Mouse (Mus musculus) adrenal gland, postnatal 36 days (tissue): ENCODE results near the gene Eps8l2. TPM values are rescaled to one million over a fixed set of nuclear protein-coding genes. Genes with fewer than 3 reads are reported as not detected.

Experiments
- DNase-seq, 2 experiments: peaks; one replicate each; pipeline ENCODE4 v3.0.0; 2021; ENCODE audit warnings: mixed read lengths in 1 of 2
- total RNA-seq, 2 experiments: library from RNA; stranded (reverse); gene quantifications; 2 replicates each; pipeline ENCODE4 v1.2.3; 2021

The Eps8l2 gene
- total RNA-seq, 2 experiments from 2014 or later: 1.8 to 3.2 TPM

DNA sequence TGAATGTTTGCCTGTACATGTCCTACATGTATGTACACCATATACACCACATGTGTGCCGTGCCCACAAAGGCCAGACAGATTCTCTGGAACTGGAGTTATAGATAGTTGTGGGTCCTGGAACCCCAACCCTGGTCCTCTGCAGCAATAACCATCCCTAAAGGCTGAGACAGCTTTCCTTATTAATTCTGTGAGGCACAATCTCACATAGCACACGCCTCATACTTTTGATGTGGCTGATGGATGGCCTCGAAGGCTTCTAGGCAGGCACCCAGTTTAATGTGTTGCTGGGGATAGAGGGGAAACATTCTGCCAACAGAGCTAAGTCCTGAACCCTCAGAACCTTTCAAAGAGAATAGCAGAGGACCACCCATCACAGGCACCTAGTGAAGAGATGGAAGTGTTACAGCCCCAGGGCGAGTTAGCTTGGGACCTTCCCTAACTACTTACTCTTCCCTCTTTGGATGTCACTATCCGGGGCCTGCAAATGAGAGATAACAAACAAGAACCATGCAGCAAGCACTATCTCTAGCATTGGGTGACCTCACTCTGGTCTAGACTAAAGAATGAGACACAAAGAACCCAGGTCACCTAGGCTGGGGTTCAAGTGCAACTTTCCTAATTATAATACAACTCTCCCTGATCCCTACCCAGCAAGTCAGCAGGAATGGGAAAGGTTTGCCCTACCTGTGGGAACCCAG lies 25.8 kb downstream of the Eps8l2 start:
- DNase-seq: no peak

DNA sequence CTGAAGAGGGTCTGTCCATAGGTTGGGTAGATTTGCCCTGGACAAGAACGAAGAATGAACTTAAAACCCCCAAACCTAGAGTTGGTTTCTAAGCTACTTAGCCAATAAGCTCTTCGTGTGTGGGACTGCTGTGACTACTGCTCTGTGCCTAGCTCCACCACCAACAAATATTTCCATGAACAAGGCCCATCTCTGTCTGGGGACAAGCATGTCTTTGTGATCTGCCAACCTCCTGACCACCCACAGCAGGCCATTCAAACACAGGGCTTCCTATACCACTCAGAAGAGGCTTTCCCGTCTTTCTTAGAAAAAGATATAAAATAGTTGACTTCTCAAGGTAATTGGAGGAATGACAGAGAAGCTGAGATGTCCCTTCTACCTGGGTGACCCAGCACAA lies 26.4 kb downstream of the Eps8l2 start:
- DNase-seq: no peak

DNA sequence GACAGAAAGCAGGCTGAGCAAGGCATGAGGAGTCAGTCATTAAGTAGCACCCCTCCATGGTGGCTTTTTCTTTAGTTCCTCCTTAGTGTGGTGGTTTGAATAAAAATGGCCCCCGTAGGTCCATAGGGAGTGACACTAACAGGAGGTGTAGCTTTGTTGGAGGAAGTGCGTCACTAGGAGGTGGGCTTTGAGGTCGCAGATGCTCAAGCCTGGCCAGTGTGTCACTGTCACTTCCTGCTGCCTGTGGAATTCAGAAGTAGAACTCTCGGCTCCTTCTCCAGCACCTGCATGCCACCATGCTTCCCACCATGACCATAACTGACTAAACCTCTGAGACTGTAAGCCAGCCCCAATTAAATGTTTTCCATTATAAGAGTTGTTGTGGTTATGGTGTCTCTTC lies 28.7 kb downstream of the Eps8l2 start:
- DNase-seq: no peak

GRCm38 (mm10) chr7:141369918-141370317 lies 31.2 kb downstream of the Eps8l2 start:
- DNase-seq: no peak

- DNase-seq: peak; percentile 66 to 69
These were observed 33.4 kb downstream of the Eps8l2 start for GRCm38 (mm10) chr7:141371942-141372595.

GRCm38 (mm10) chr7:141373611-141374010 lies 34.9 kb downstream of the Eps8l2 start:
- peak; percentile 24 to 43 for DNase-seq

DNA sequence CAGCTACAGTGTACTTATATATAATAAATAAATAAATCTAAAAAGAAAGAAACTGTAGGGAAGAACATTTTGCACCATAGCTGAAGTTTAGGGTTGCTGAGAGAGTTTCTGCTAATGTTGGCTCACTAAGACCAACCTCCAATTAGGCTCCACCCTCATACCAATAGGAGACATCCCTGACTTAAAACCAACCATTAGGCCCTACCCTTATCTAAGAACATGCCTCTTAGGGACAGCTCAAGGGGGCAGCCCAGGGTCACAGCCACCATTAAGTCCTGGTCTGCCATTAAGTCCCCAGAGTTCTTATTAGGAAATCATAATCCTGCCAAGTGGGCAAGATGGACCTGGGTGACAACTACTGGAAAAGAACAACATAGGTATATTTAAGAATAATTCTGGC lies 35.7 kb downstream of the Eps8l2 start:
- DNase-seq: no peak

GRCm38 (mm10) chr7:141379584-141379983 lies 40.9 kb downstream of the Eps8l2 start:
- peak in 1 of 2 experiments; percentile 25 for DNase-seq

GRCm38 (mm10) chr7:141381068-141381835 lies 42.6 kb downstream of the Eps8l2 start:
- no peak for DNase-seq

GRCm38 (mm10) chr7:141387807-141388486 lies 49.3 kb downstream of the Eps8l2 start:
- DNase-seq: no peak

GRCm38 (mm10) chr7:141388487-141389109 lies 49.9 kb downstream of the Eps8l2 start:
- DNase-seq: no peak

DNA sequence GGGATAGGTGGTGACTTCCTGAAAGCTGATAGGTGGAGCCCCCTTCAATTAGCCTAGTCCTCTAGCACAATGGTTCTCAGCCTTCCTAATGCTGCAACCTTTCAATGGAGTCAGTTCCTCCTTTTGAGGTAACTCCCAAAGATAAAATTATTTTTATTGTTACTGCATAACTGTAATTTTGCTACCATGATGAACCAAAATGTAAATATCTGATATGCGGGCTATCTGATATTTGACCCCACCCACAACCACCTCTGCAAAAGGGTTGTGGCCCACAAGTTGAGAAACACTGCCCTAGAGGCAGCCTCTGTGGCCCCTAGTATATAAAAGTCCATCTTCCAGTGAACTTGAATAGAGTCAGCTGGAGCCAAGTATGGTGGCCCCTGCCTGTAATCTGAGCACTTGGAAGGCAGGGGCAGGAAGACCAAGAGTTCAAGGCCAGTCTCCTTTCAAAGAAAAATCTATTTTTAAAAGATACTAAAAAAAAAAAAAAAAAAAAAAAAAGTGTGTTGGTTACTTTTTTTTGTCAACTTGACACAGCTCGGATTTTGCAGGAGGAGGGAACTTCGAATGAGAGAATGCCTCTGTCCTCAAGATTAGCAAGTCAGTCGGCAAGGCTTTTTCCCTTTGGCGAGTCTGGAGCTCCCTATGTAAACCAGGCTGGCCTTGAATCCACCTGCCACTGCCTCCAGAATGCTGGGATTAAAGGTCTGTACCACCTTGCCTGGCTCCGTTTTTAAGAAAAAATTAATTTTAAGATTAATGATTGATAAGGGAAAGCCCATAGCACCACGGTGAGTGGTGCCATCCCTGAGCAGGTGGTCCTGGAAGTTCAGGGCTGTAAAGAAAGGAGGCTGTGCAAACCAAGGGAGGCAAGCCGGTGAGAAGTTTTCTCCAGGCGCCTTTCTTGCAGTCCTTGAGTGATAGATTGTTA lies 51.9 kb downstream of the Eps8l2 start:
- no peak for DNase-seq

GRCm38 (mm10) chr7:141391625-141392551 lies 53.2 kb downstream of the Eps8l2 start, which contains the start of gene Taldo1:
Taldo1 (plus strand) TSS chr7:141392199.
- DNase-seq: peak; percentile 98 to 99

DNA sequence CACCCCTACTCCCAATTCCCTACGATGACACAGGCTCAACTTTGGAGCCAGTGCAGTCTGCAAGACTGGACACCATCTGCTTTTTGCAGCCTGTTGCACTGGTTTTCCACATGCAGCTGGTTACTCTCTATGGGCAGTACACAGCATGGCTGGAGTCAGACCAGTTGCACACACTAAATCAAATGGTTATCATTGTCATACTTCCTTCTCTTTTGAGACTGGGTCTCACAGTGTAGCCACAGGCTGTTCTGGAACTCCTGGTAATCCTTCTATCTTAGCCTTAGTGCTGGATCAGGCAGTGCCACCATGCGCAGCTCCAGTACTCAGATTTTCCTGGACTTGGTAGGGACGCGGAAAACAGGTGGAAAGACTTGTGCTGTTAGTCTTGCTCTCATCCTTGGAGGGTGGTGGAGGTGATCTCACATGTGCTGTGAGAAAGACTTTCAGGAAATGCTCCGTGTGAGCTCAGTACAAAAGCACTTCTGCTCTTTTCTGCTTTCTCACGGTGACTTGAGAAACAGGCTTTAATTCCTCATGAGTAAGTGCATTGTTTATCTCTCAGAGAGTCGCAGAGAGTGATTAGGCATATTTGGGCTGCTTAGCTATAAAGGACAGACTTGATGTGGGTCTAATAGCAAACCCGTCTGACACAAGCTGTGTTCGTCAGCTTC lies 54.0 kb downstream of the Eps8l2 start:
- DNase-seq: no peak

DNA sequence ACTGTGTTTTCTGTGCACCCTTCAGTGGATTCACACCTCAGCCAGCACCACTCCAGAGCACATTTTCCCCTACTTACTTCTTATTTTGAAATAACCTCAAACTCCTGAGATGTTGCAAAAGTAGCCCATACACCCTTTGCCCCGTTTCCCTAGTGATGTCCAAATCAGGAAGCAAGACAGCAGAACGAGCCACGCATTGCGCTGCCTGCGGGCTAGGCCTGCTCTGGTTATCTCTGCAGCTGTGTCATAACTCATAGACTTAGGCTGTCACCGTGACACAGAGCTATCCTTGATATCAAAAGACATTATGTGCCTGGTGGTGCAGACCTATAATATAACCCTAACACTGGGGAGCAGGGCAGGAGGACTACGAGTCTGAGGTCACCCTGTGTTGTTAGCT lies 55.5 kb downstream of the Eps8l2 start:
- DNase-seq: peak; percentile 60 to 64

DNA sequence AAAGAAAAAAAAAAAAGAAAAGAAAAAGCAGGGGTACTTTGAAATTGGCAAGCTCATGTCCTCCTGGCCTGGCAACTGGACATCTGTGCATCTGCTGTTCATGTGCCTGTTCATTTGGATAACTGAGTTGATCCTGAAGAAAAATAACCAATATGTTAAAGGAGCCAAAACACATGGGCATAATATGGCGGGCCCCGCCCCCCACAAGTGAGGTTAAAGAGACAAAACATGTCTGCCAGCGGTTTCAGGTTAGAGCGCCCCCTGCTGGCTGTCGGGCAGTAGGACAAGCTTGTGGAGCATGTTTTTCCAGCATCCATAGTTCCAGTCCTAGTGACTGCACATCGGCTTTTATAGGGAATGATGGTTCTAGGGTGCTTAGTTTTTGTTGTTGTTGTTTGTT lies 56.1 kb downstream of the Eps8l2 start:
- DNase-seq: peak; percentile 80 to 83

DNA sequence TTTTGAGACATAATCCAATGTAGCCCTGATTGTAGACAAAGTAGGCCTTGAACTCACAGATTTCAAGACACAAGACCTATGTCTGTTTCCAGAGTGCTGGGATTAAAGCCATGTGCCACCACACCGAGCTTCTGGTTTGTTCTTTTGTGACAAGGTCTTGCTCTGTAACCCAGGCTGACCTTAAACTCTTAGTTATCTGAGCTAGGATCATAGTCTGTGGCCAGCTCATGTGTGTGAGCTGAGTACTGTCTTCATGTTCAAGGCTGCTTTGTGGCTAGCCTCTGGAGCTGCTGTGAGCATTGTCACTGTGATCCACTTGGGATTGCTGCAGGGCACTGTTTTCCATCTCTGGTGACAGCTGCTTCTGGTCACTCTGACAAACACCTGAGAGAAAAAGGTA lies 56.7 kb downstream of the Eps8l2 start:
- DNase-seq: peak in 1 of 2 experiments; percentile 40

DNA sequence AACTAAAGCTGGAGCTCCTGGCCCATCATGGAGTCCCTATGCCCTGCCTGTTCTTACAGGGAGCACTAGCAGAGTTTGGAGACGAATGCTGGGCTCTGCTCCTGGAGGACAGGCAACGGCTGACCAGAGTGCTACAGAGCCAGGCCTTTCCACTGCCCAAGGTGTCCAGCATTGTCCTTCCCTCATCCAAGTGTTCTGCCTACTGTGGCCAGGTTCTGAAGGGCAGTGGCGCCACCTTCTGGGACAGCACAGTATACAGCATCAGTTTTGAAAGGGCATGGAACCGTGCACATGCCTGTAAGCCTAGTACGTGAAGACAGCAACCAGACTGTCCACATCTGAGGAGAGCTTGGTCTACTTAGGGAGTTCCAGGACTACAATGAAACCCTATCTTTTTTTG lies 64.6 kb downstream of the Eps8l2 start:
- DNase-seq: peak; percentile 80 to 81

GRCm38 (mm10) chr7:141405466-141405865 lies 66.8 kb downstream of the Eps8l2 start:
- DNase-seq: no peak
